Mouse (Mus musculus) urinary bladder, postnatal 0 days (tissue): ENCODE data around the gene B3glct. TPM values are rescaled to one million over a fixed set of nuclear protein-coding genes. Genes with fewer than 3 reads are reported as not detected.

ENCODE experiments used
- polyA plus RNA-seq: library from polyadenylated mRNA; unstranded; fragments of >200 nt; fragmentation: Nextera tagmentation; extraction: Ambion mirVana; gene quantifications from 2 replicates; pipeline ENCODE4 v1.2.1, GENCODE M21; 2015

Gene B3glct
- 7.2 and 8.7 TPM in 2 replicates for polyA plus RNA-seq

GRCm38 (mm10) chr5:149678100-149678989 is at the start of gene B3glct:
Gene B3glct (plus strand): TSS chr5:149678230.

DNA sequence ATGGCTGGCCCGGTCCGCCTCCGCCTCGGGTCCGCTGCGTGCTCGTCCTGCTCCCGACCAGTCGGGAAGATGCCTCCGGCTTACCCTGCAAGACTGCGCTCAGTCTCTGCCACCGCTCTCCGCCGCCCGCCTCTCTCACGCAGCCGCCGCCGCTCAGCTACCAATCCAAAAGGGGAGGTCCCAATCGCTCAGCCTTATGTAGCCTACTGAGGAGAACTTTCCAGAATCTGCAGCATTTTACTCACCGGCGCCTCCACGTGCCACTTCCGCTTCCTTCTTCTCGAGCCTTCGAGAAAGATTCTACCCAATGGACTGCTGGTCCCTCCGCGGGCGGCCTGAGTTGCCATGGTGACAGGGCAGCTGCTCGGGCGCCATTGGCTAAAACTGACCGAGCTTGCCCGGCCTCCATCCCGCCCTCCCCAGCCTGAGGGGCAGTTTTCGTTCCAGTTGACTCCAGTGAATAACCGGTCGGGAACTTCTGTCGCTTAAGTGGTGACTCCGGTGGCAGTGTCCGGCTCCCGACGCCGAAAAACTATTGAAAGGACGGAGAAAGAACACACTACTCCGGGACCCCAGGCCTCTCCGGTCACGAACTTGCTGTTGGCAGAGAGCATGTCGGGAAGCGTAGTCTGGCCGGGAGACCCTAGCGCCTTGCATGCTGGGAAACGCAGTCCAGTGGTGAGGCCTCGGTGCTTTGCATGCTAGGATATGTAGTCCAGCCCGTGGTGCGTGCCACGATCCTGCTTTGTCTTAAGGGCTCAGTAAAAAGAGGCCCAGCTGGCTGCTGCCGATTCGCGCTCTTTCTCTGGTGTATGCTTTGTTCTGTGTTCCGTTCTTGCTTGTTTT is 41.7 kb upstream of the B3glct start, which contains the start of gene Hsph1:
Gene Hsph1 (minus strand): TSS at position 302 of the 846 bp plus-strand sequence.

Other genes with a start within 250 kb of the B3glct start
- gene Tex26, start 238.6 kb upstream of the B3glct start, polyA plus RNA-seq: 0.40 and 0.64 TPM in 2 replicates
- gene Wdr95, start 149.6 kb upstream of the B3glct start, polyA plus RNA-seq: 0.16 and 0.21 TPM in 2 replicates
- 15.0 and 18.9 TPM in 2 replicates for gene Hsph1, start 41.9 kb upstream of the B3glct start, polyA plus RNA-seq